ENCODE assay signal across 12 mouse cellular contexts in the genomic region with DNA sequence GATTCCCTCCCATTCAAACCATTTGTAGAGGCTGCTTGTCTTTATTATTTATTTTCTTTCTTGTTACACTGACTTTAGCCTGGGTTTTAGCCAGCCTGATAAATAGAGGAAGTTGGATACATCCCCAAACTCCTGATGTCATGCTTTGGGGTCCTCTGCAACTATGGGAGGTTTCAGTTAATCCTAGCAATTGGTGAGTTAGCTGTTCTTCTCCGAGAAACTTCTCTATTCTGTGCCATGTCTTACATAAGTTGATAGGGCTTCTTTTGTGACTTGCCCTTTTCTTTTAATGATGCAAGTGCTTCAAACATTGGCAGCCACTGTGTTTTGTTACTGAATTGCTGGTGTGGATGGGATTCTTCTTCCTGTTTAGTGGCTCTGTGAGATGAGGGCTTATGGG. TPM values are rescaled to one million over a fixed set of nuclear protein-coding genes. Genes with fewer than 3 reads are reported as not detected.
"Had no signal": no experiment of that assay in that cellular context is flagged by ENCODE, and none has a peak within 500 bp of the region (broad histone marks: within the 10 kb centered on the region; RNA-seq: fewer than 3 reads in every experiment).

No protein-coding gene starts in this region.

- H3K27me3 ChIP-seq: stomach, embryonic 15.5 days had no signal

- H3K4me2 ChIP-seq: midbrain, embryonic 11.5 days; midbrain, embryonic 15.5 days; neural tube, embryonic 12.5 days; stomach, embryonic 15.5 days had no signal

- ATAC-seq: midbrain, embryonic 15.5 days had no signal

- H3K4me1 ChIP-seq: limb, embryonic 10.5 days; megakaryocyte, embryonic 14.5 days; midbrain, embryonic 15.5 days; neural tube, embryonic 12.5 days; stomach, embryonic 15.5 days had no signal

- H3K9ac ChIP-seq: liver, embryonic 14.5 days; midbrain, embryonic 15.5 days; neural tube, embryonic 12.5 days; stomach, embryonic 15.5 days had no signal

- DNase-seq: lung, adult 2 months; right cerebral cortex, postnatal 4 days; thymus, postnatal 36 days had no signal

- H3K27ac ChIP-seq: left cerebral cortex, adult 2 months; limb, embryonic 10.5 days; liver, embryonic 14.5 days; midbrain, embryonic 15.5 days; neural tube, embryonic 12.5 days; stomach, embryonic 15.5 days had no signal

- H3K36me3 ChIP-seq: limb, embryonic 10.5 days; midbrain, embryonic 15.5 days; neural tube, embryonic 12.5 days; stomach, embryonic 15.5 days had no signal

- H3K4me3 ChIP-seq: left cerebral cortex, adult 2 months; limb, embryonic 10.5 days; megakaryocyte, embryonic 14.5 days; midbrain, embryonic 15.5 days; neural tube, embryonic 12.5 days; stomach, embryonic 15.5 days had no signal

- H3K9me3 ChIP-seq: limb, embryonic 10.5 days; megakaryocyte, embryonic 14.5 days; midbrain, embryonic 15.5 days; neural tube, embryonic 12.5 days; stomach, embryonic 15.5 days had no signal

RNA-seq across cellular contexts. Expression of a gene that starts 36.4 kb away (rescaled TPM):
- total RNA-seq: monocyte, adult 5-6 weeks had no signal
